25 mouse cellular contexts compared by ENCODE assay signal in the genomic region with DNA sequence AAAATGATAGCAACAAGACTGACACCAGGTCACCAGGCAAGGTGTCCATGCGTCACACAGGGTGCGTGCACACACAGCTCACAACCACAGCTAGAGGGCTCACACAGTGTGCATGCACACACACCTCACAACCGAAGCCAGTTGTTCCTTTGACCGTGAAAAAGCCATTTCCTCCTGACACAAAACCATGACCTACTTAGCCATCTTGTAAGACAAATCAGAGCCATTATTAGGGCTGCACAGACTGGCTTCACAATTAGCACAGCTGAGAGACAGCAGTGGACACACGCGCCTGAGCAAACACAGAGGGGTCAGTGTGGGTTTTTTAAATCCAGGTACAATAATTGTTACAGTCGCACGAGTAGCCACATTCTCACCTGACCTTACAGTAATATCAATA.
A peak's percentile ranks its signal among the peaks of the same experiment; 100 is the strongest.
DNase-seq lines count a peak whose midpoint lies in the region; ATAC-seq and TF ChIP-seq lines count a peak whose summit lies in the region.
"Had no signal": no experiment of that assay in that cellular context is flagged by ENCODE, and none has a peak within 500 bp of the region (broad histone marks: within the 10 kb centered on the region; RNA-seq: fewer than 3 reads in every experiment).

No protein-coding gene starts in this region.

- no peak overlapping the region for H3K9ac ChIP-seq in liver, embryonic 14.5 days (replicated peaks)
- H3K9ac ChIP-seq in liver, embryonic 11.5 days (ENCODE audit: low read depth, low read length) = no peak overlapping the region
- H3K9ac ChIP-seq in stomach, postnatal 0 days (ENCODE audit: low read length) = no peak overlapping the region
- H3K9ac ChIP-seq: embryonic facial prominence, embryonic 12.5 days; embryonic facial prominence, embryonic 15.5 days; forebrain, postnatal 0 days; hindbrain, embryonic 13.5 days; intestine, embryonic 15.5 days had no signal

- intact Hi-C loops in heart, postnatal 14 days (cut with DNase I) = no loop called here

- H3K4me2 ChIP-seq in liver, embryonic 14.5 days (ENCODE audit: low read depth) = no peak overlapping the region
- no peak overlapping the region for H3K4me2 ChIP-seq in liver, embryonic 11.5 days
- no peak overlapping the region for H3K4me2 ChIP-seq in stomach, postnatal 0 days (replicated peaks; ENCODE audit: low read depth)
- H3K4me2 ChIP-seq: embryonic facial prominence, embryonic 12.5 days; embryonic facial prominence, embryonic 15.5 days; heart, embryonic 11.5 days; hindbrain, embryonic 13.5 days; intestine, embryonic 15.5 days had no signal

- no peak overlapping the region for H3K4me3 ChIP-seq in liver, embryonic 14.5 days (ENCODE audit: insufficient read depth in 1 of 2, low read depth in 2 of 2, low read length in 2 of 2)
- no peak overlapping the region for H3K4me3 ChIP-seq in liver, embryonic 11.5 days (ENCODE audit: low read depth, low read length)
- H3K4me3 ChIP-seq in stomach, postnatal 0 days (ENCODE audit: low read depth, low read length) = no peak overlapping the region
- H3K4me3 ChIP-seq: embryonic facial prominence, embryonic 12.5 days; embryonic facial prominence, embryonic 15.5 days; hindbrain, embryonic 10.5 days; hindbrain, embryonic 13.5 days; intestine, embryonic 15.5 days had no signal

- H3K9me3 ChIP-seq in liver, embryonic 14.5 days (ENCODE audit: control insufficient read depth, low read length) = no peaks in the 10 kb centered on the region
- H3K9me3 ChIP-seq in liver, embryonic 11.5 days (ENCODE audit: control insufficient read depth, low read length) = no peaks in the 10 kb centered on the region
- H3K9me3 ChIP-seq in stomach, postnatal 0 days (ENCODE audit: control insufficient read depth, low read length) = no peaks in the 10 kb centered on the region
- H3K9me3 ChIP-seq: embryonic facial prominence, embryonic 12.5 days; embryonic facial prominence, embryonic 15.5 days; G1E; hindbrain, embryonic 10.5 days; hindbrain, embryonic 13.5 days; intestine, embryonic 15.5 days had no signal

- no peak for TF ChIP-seq EP300 in liver, embryonic 14.5 days (IDR thresholded peaks at IDR 0.05; ENCODE audit: low read depth)
- no peak for TF ChIP-seq EP300 in stomach, postnatal 0 days (optimal IDR thresholded peaks at IDR 0.05)

- H3K27ac ChIP-seq in liver, embryonic 14.5 days = no peak overlapping the region
- H3K27ac ChIP-seq in liver, embryonic 11.5 days (ENCODE audit: low read depth, low read length) = no peak overlapping the region
- no peak overlapping the region for H3K27ac ChIP-seq in stomach, postnatal 0 days (replicated peaks)
- H3K27ac ChIP-seq: embryonic facial prominence, embryonic 12.5 days; embryonic facial prominence, embryonic 15.5 days; hindbrain, embryonic 10.5 days; hindbrain, embryonic 13.5 days; intestine, embryonic 15.5 days had no signal

- peak; percentile 14 to 21 for DNase-seq in cerebellum, postnatal 10 days
- no peak for DNase-seq in cerebellum, adult 18-20 months
- peak; percentile 33 for DNase-seq in heart, adult 11 months
- no peak for DNase-seq in heart, postnatal 14 days
- no peak for DNase-seq in liver, embryonic 14.5 days (ENCODE audit: low read depth in 3 of 3, low spot score in 3 of 3)
- no peak for DNase-seq in liver, embryonic 11.5 days (ENCODE audit: low spot score)
- DNase-seq in stomach, postnatal 0 days (ENCODE audit: low spot score) = peak; percentile 5
- DNase-seq: adrenal gland, postnatal 10 days; adrenal gland, postnatal 36 days; cerebellum, adult 2 months; cerebellum, adult 9-11 months; forebrain, postnatal 0 days; gastrocnemius, postnatal 10 days; gastrocnemius, postnatal 36 days; heart, postnatal 36 days had no signal

- WGBS in liver, embryonic 14.5 days (ENCODE audit: insufficient replicate concordance) = 80% methylated on average over 8 of the region's 8 CpGs
- 87% methylated on average over 8 of the region's 8 CpGs for WGBS in liver, embryonic 11.5 days
- 78% methylated on average over 8 of the region's 8 CpGs for WGBS in stomach, postnatal 0 days

- ATAC-seq in liver, embryonic 14.5 days (ENCODE audit: insufficient read depth) = no peak
- no peak for ATAC-seq in liver, embryonic 11.5 days (replicated peaks; ENCODE audit: low FRiP score)
- no peak for ATAC-seq in stomach, postnatal 0 days (ENCODE audit: low FRiP score, low TSS enrichment)
- ATAC-seq in monocyte, adult 5-6 weeks (replicated peaks; ENCODE audit: insufficient number of reproducible peaks, low FRiP score, low TSS enrichment, poor library complexity, severe bottlenecking) = no peak
- ATAC-seq: forebrain, embryonic 14.5 days; forebrain, postnatal 0 days; hindbrain, embryonic 16.5 days; intestine, embryonic 15.5 days had no signal

- peaks cover 27 to 34% of the 10 kb centered on the region in 2 experiments for H3K4me1 ChIP-seq in liver, embryonic 14.5 days (replicated peaks; ENCODE audit: control insufficient read depth in 2 of 2, insufficient read depth in 2 of 2, low read length in 1 of 2)
- H3K4me1 ChIP-seq in liver, embryonic 11.5 days (replicated peaks; ENCODE audit: control insufficient read depth, insufficient read depth, low read length) = peaks cover 18% of the 10 kb centered on the region
- H3K4me1 ChIP-seq in stomach, postnatal 0 days (replicated peaks; ENCODE audit: control insufficient read depth, insufficient read depth) = no peaks in the 10 kb centered on the region
- H3K4me1 ChIP-seq: embryonic facial prominence, embryonic 12.5 days; embryonic facial prominence, embryonic 15.5 days; hindbrain, embryonic 13.5 days; intestine, embryonic 15.5 days had no signal

- no peaks in the 10 kb centered on the region for H3K27me3 ChIP-seq in liver, embryonic 14.5 days (ENCODE audit: control insufficient read depth, insufficient read depth, low read length)
- H3K27me3 ChIP-seq in liver, embryonic 11.5 days (replicated peaks; ENCODE audit: control insufficient read depth, insufficient read depth, low read length) = no peaks in the 10 kb centered on the region
- H3K27me3 ChIP-seq in stomach, postnatal 0 days (ENCODE audit: control insufficient read depth, insufficient read depth, low read length) = no peaks in the 10 kb centered on the region
- H3K27me3 ChIP-seq: embryonic facial prominence, embryonic 12.5 days; embryonic facial prominence, embryonic 15.5 days; hindbrain, embryonic 13.5 days; intestine, embryonic 15.5 days had no signal

- no peaks in the 10 kb centered on the region for H3K36me3 ChIP-seq in liver, embryonic 14.5 days (replicated peaks; ENCODE audit: control insufficient read depth, insufficient read depth, low read depth)
- no peaks in the 10 kb centered on the region for H3K36me3 ChIP-seq in liver, embryonic 11.5 days (ENCODE audit: control insufficient read depth, insufficient read depth, low read length)
- no peaks in the 10 kb centered on the region for H3K36me3 ChIP-seq in stomach, postnatal 0 days (ENCODE audit: control insufficient read depth, insufficient read depth, low read length)
- H3K36me3 ChIP-seq: embryonic facial prominence, embryonic 12.5 days; embryonic facial prominence, embryonic 15.5 days; G1E; hindbrain, embryonic 10.5 days; hindbrain, embryonic 13.5 days; intestine, embryonic 15.5 days had no signal

- 0 out of 2 replicates have a peak, but pooled peaks have one; percentile 9 for TF ChIP-seq CTCF in liver, embryonic 14.5 days (IDR thresholded peaks at IDR 0.05; ENCODE audit: low read depth)
- no peak for TF ChIP-seq CTCF in stomach, postnatal 0 days (IDR thresholded peaks at IDR 0.05; ENCODE audit: low read depth)

Comparison
In these comparisons a context has a peak if more than half of its experiments do, and no peak if none do; other contexts are left out.
1. DNase-seq: peak in cerebellum, postnatal 10 days (2 of 2), heart, adult 11 months (single experiment) and stomach, postnatal 0 days (single experiment); none in cerebellum, adult 18-20 months (0 of 2), heart, postnatal 14 days (0 of 2), liver, embryonic 14.5 days (0 of 3) and liver, embryonic 11.5 days (single experiment).